Mouse (Mus musculus) kidney, embryonic 16.5 days (tissue): ENCODE data around the gene Klf13. TPM values are rescaled to one million over a fixed set of nuclear protein-coding genes. Genes with fewer than 3 reads are reported as not detected.

Experiments
- ATAC-seq: fragments of 200-750 bp; cut with Nextera tagmentation; 2 replicates; pipeline ENCODE4 v1.8.0; 2017; ENCODE audit warnings: moderate TSS enrichment; ENCODE audit not compliant: low FRiP score, low TSS enrichment
- H3K27ac ChIP-seq: fragments of 300-500 bp; sonication (generic); 2 replicates; pipeline ENCODE4 v1.5.1; 2014; ENCODE audit warnings: low read length
- H3K27me3 ChIP-seq: fragments of 300-500 bp; sonication (generic); 2 replicates; pipeline ENCODE4 v1.6.1; 2014; ENCODE audit warnings: low read length, control low read depth, mixed read lengths; ENCODE audit not compliant: insufficient read depth
- H3K36me3 ChIP-seq: fragments of 300-500 bp; sonication (generic); 2 replicates; pipeline ENCODE4 v1.6.1; 2014; ENCODE audit warnings: low read length, control low read depth, mixed read lengths; ENCODE audit not compliant: insufficient read depth
- H3K4me1 ChIP-seq: fragments of 300-500 bp; sonication (generic); 2 replicates; pipeline ENCODE4 v1.6.1; 2014; ENCODE audit warnings: low read length, control low read depth, mixed read lengths; ENCODE audit not compliant: insufficient read depth
- H3K4me2 ChIP-seq: fragments of 300-500 bp; sonication (generic); replicated peaks from 2 replicates; pipeline ENCODE4 v1.6.1; 2014; ENCODE audit warnings: low read depth, low read length
- H3K4me3 ChIP-seq: fragments of 300-500 bp; sonication (generic); 2 replicates; pipeline ENCODE4 v1.5.1; 2014; ENCODE audit warnings: mild to moderate bottlenecking, low read length
- H3K9ac ChIP-seq: fragments of 300-500 bp; sonication (generic); replicated peaks from 2 replicates; pipeline ENCODE4 v1.6.1; 2014; ENCODE audit warnings: low read length
- H3K9me3 ChIP-seq: fragments of 300-500 bp; sonication (generic); 2 replicates; pipeline ENCODE4 v1.6.1; 2016; ENCODE audit warnings: low read length, control low read depth
- WGBS: fragments of 180-500 bp; shearing (Covaris S2); extraction: QIAGEN DNeasy Blood & Tissue Kit; methylation state at CpG from one replicate; pipeline ENCODE4 v1.1.7; 2014; 5-methylcytosine and 5-hydroxymethylcytosine counted together
- polyA plus RNA-seq: library from polyadenylated mRNA; unstranded; fragments of >200 nt; fragmentation: Nextera tagmentation; extraction: Ambion mirVana; gene quantifications from 2 replicates; pipeline ENCODE4 v1.2.1, GENCODE M21; 2015

Klf13 gene
- polyA plus RNA-seq, 1 experiment from 2014 or later, result 23.2 TPM

DNA sequence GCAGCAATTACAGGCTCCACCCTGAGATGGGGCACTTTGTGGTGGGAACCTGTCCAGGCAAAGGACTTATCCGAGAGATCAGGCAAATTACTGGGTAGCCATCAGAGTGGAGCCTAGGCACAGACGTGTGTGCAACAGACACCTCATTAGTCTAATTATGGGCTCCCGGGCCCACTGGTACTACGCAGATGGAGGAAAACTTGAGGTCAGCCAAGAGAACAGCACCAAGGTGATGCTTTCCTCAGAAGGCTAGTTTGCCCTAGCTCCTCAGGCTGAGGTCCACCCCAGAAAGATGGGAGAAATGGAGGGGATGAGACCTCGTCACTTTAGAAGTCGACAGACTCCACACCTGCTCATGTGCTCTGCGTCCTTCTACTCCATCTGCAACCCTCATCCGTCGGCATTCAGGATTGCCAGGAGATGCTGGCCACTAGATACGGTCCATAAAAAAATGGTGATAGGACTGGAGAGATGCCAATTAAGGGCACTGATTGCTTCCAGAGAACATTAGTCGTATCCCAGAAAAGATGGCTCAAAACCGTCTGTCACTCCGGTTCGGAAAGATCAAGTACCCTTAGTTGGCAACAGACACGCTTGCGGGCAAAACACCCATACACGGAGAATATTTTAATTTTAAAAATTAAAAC, 80.8 kb downstream of the Klf13 start:
- Histone ChIP-seq H3K4me3 (no peak overlapping the region), H3K27me3 (no peaks in the 10 kb centered on the region), H3K36me3 (no peaks in the 10 kb centered on the region), H3K9me3 (no peaks in the 10 kb centered on the region), H3K9ac (no peak overlapping the region; the same call in 1 of the 2 replicates), H3K27ac (no peak overlapping the region), H3K4me2 (peak overlapping the region; percentile 63; the same call in 1 of the 2 replicates), H3K4me1 (peaks cover 6% of the 10 kb centered on the region; the same call in 1 of the 2 replicates)
- WGBS, result 87% methylated on average over 17 of the region's 17 CpGs
- no peak for ATAC-seq

DNA sequence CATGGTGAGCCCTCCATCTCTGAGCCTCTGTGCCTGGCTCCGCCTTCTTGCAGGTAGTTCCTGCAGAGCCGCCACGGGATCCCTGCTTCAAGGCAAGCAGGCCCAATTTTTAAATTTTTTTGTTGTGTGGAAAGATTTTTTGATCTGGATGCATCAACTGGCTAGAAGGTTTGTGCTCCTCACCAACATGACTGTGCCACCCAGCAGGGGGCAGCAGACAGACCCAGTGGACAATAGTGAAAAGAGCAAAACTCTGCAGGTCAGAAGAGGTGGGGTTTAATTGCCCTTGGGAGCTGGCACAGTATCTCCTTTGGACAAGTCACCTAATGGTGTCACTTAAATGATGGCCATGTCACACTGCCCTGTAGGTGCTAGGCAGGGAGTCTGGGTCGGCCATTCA, 83.4 kb downstream of the Klf13 start:
- peaks cover 6% of the 10 kb centered on the region; the same call in 1 of the 2 replicates for H3K4me1 ChIP-seq
- H3K27me3 ChIP-seq, result no peaks in the 10 kb centered on the region
- no peaks in the 10 kb centered on the region for H3K9me3 ChIP-seq
- H3K36me3 ChIP-seq, result no peaks in the 10 kb centered on the region
- H3K4me3 ChIP-seq, result no peak overlapping the region
- peak; percentile 10; the same call in 1 of the 2 replicates for ATAC-seq
- no peak overlapping the region for H3K4me2 ChIP-seq
- H3K27ac ChIP-seq, result no peak overlapping the region
- H3K9ac ChIP-seq, result no peak overlapping the region
- 74% methylated on average over 4 of the region's 4 CpGs for WGBS

DNA sequence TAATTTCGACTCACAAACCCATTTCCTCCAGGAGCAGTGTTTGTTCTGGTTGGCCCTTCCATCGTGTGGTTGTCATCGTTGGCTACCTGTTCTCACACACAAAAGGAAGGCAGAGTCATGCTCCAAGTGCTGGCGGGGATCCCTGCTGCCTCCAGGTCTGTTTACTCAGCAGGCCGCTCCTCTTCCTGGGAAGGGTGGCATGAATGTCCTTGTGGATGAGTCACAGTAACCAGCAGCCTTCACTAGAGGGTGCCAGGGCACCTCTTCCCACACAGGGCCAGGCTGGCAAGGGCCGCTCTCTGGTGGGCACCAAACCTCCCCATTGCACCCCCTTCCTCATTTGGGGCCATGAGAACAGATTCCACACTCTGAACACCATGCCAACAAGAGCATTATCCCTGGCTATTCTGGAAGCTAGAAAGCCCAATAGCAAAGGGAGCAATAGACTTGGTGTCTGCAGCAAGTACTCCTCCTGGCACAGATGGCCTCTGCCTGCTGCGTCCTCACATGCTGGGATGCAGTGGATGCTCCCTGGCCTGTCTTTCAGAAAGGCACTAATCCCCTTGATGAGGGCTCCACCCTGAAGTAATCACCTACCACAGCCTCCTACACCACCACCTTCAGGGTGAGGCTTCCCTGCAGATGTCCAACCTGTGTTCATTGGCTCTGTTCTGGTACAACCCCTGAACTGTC, 86.7 kb downstream of the Klf13 start:
- Histone ChIP-seq H3K36me3 (no peaks in the 10 kb centered on the region), H3K27ac (no peak overlapping the region), H3K4me1 (no peaks in the 10 kb centered on the region), H3K27me3 (no peaks in the 10 kb centered on the region), H3K9me3 (no peaks in the 10 kb centered on the region), H3K4me2 (no peak overlapping the region), H3K9ac (no peak overlapping the region), H3K4me3 (no peak overlapping the region)
- no peak; the same call in 1 of the 2 replicates for ATAC-seq
- 61% methylated on average over 7 of the region's 7 CpGs for WGBS

Other genes with a start within 250 kb of the Klf13 start
- gene E030018B13Rik, start 22.1 kb downstream of the Klf13 start, polyA plus RNA-seq, result not detected in 2 replicates
- gene Trpm1, start 214.9 kb upstream of the Klf13 start, polyA plus RNA-seq, result 0.05 TPM in 1 of 2 replicates, not detected in the other